Mouse (Mus musculus) G1E (cell line): ENCODE data around the gene Fam155a.
"Not testable (repeated sequence)": the region's sequence is repeated elsewhere in the genome, so short reads cannot be mapped to it uniquely, and the experiment has no call there.

Source experiments
- CTCF ChIP-seq: IDR thresholded peaks from 2 replicates; pipeline ENCODE4 v1.5.1; 2012; ENCODE audit warnings: low read depth, low read length, inconsistent platforms, mixed read lengths
- GATA1 ChIP-seq: IDR thresholded peaks from 2 replicates; pipeline ENCODE4 v1.6.1; 2012; ENCODE audit warnings: borderline replicate concordance, low read length, inconsistent platforms, mixed read lengths
- POLR2AphosphoS5 ChIP-seq: IDR thresholded peaks from 2 replicates; pipeline ENCODE4 v1.6.1; 2012; ENCODE audit warnings: low read depth, low read length, inconsistent platforms; ENCODE audit not compliant: insufficient replicate concordance
- TAL1 ChIP-seq: conservative IDR thresholded peaks from 2 replicates; pipeline ENCODE4 v1.6.1; 2012; ENCODE audit warnings: low read depth, low read length, inconsistent platforms, mixed read lengths

- TF ChIP-seq CTCF, GATA1, TAL1, POLR2AphosphoS5: not testable (repeated sequence)
Observed at GRCm38 (mm10) chr8:9660014-9660413, 110.9 kb downstream of the Fam155a start.
